Mouse (Mus musculus) MEL (cell line): ENCODE data around the gene Copg2. TPM values are rescaled to one million over a fixed set of nuclear protein-coding genes. Genes with fewer than 3 reads are reported as not detected.

Source experiments
- DNase-seq: peaks from one replicate; pipeline ENCODE4 v3.0.0; 2011; ENCODE audit warnings: low read depth, low spot score
- H3K27ac ChIP-seq: 2 replicates; pipeline ENCODE4 v1.5.1; 2012; ENCODE audit warnings: low read depth, mild to moderate bottlenecking, control low read depth, low read length, moderate library complexity; ENCODE audit not compliant: control insufficient read depth
- H3K27me3 ChIP-seq, 2 experiments: fragments of 150-350 bp in 1 of 2; sonication (generic) in 1 of 2; 2 replicates each; pipeline ENCODE4 v1.6.1; 2012; ENCODE audit warnings: low read length in 2 of 2, mild to moderate bottlenecking in 2 of 2, improper control_type of control experiment in 1 of 2, moderate library complexity in 1 of 2; ENCODE audit not compliant: insufficient read depth in 2 of 2, control insufficient read depth in 1 of 2
- H3K36me3 ChIP-seq, 2 experiments: 2 replicates each; pipeline ENCODE4 v1.6.1; 2012 to 2014; ENCODE audit warnings: low read length in 2 of 2, improper control_type of control experiment in 1 of 2, inconsistent platforms in 1 of 2, mild to moderate bottlenecking in 1 of 2; ENCODE audit not compliant: insufficient read depth in 2 of 2, control insufficient read depth in 1 of 2
- H3K4me1 ChIP-seq, 2 experiments: fragments of 150-350 bp in 1 of 2; sonication (generic) in 1 of 2; 2 replicates each; pipeline ENCODE4 v1.6.1; 2012; ENCODE audit warnings: low read length in 2 of 2, improper control_type of control experiment in 1 of 2, mild to moderate bottlenecking in 1 of 2; ENCODE audit not compliant: insufficient read depth in 2 of 2, control insufficient read depth in 1 of 2
- H3K4me3 ChIP-seq, 2 experiments: fragments of 150-350 bp in 1 of 2; sonication (generic) in 1 of 2; 2 replicates each; pipeline ENCODE4 v1.5.1; 2012; ENCODE audit warnings: low read depth in 2 of 2, low read length in 2 of 2, mild to moderate bottlenecking in 2 of 2, moderate library complexity in 2 of 2, control low read depth in 1 of 2, improper control_type of control experiment in 1 of 2; ENCODE audit not compliant: control insufficient read depth in 1 of 2, insufficient read depth in 1 of 2
- H3K79me2 ChIP-seq: 2 replicates; pipeline ENCODE4 v1.6.1; 2012; ENCODE audit warnings: mild to moderate bottlenecking, low read length, moderate library complexity; ENCODE audit not compliant: control insufficient read depth, poor library complexity, insufficient read depth
- H3K9ac ChIP-seq: 2 replicates; pipeline ENCODE4 v1.6.1; 2012; ENCODE audit warnings: low read depth, mild to moderate bottlenecking, control low read depth, low read length, moderate library complexity; ENCODE audit not compliant: control insufficient read depth, poor library complexity, severe bottlenecking
- H3K9me3 ChIP-seq: fragments of 150-350 bp; sonication (generic); replicated peaks from 2 replicates; pipeline ENCODE4 v1.6.1; 2012; ENCODE audit warnings: mild to moderate bottlenecking, low read length, improper control_type of control experiment, moderate library complexity; ENCODE audit not compliant: insufficient read depth
- CTCF ChIP-seq, 3 experiments: IDR thresholded peaks in 2 of 3; conservative IDR thresholded peaks in 1 of 3; 2 replicates each; pipeline ENCODE4 v1.5.1; 2011 to 2012; ENCODE audit warnings: low read length in 3 of 3, low read depth in 2 of 3, mild to moderate bottlenecking in 2 of 3, improper control_type of control experiment in 1 of 3, inconsistent platforms in 1 of 3, mixed read lengths in 1 of 3, moderate library complexity in 1 of 3; ENCODE audit not compliant: control insufficient read depth in 1 of 3, insufficient read depth in 1 of 3, poor library complexity in 1 of 3, severe bottlenecking in 1 of 3
- E2F4 ChIP-seq: IDR thresholded peaks from 2 replicates; pipeline ENCODE4 v1.6.1; 2011; ENCODE audit warnings: low read depth, low read length, improper control_type of control experiment, borderline replicate concordance
- ELF1 ChIP-seq: IDR thresholded peaks from 2 replicates; pipeline ENCODE4 v1.6.1; 2014; ENCODE audit warnings: low read depth, mild to moderate bottlenecking, inconsistent platforms, low read length, improper control_type of control experiment, moderate library complexity
- EP300 ChIP-seq, 2 experiments: IDR thresholded peaks; 2 replicates each; pipeline ENCODE4 v1.6.1; 2011; ENCODE audit warnings: improper control_type of control experiment in 2 of 2, low read length in 2 of 2, low read depth in 1 of 2, mild to moderate bottlenecking in 1 of 2
- GATA1 ChIP-seq: IDR thresholded peaks from 2 replicates; pipeline ENCODE4 v1.6.1; 2011; ENCODE audit warnings: low read depth, low read length, improper control_type of control experiment
- MAZ ChIP-seq: IDR thresholded peaks from 2 replicates; pipeline ENCODE4 v1.6.1; 2012; ENCODE audit warnings: low read depth, mild to moderate bottlenecking, inconsistent platforms, low read length, improper control_type of control experiment
- MEF2A ChIP-seq: IDR thresholded peaks from 2 replicates; pipeline ENCODE4 v1.6.1; 2014; ENCODE audit warnings: low read depth, mild to moderate bottlenecking, inconsistent platforms, low read length, improper control_type of control experiment; ENCODE audit not compliant: poor library complexity, insufficient replicate concordance, severe bottlenecking; ENCODE audit errors: extremely low read depth
- MYB ChIP-seq: IDR thresholded peaks from 2 replicates; pipeline ENCODE4 v1.6.1; 2011; ENCODE audit warnings: mild to moderate bottlenecking, low read depth, low read length, improper control_type of control experiment
- NELFE ChIP-seq: IDR thresholded peaks from 2 replicates; pipeline ENCODE4 v1.6.1; 2011; ENCODE audit warnings: low read depth, low read length, improper control_type of control experiment
- NRF1 ChIP-seq: IDR thresholded peaks from 2 replicates; pipeline ENCODE4 v1.6.1; 2014; ENCODE audit warnings: low read depth, mild to moderate bottlenecking, inconsistent platforms, low read length, improper control_type of control experiment, moderate library complexity; ENCODE audit not compliant: poor library complexity, insufficient read depth, severe bottlenecking
- POLR2A ChIP-seq, 2 experiments: IDR thresholded peaks; 2 replicates each; pipeline ENCODE4 v1.6.1; 2011 to 2012; ENCODE audit warnings: low read length in 2 of 2, mild to moderate bottlenecking in 2 of 2, control low read depth in 1 of 2, improper control_type of control experiment in 1 of 2, low read depth in 1 of 2, moderate library complexity in 1 of 2; ENCODE audit not compliant: control insufficient read depth in 1 of 2, insufficient read depth in 1 of 2, poor library complexity in 1 of 2
- POLR2AphosphoS2 ChIP-seq: IDR thresholded peaks from 2 replicates; pipeline ENCODE4 v1.6.1; 2011; ENCODE audit warnings: low read length, improper control_type of control experiment
- POLR2AphosphoS5 ChIP-seq: IDR thresholded peaks from 2 replicates; pipeline ENCODE4 v1.6.1; 2012; ENCODE audit warnings: low read depth, borderline replicate concordance, mild to moderate bottlenecking, inconsistent platforms, low read length, moderate library complexity, mixed read lengths
- RAD21 ChIP-seq: IDR thresholded peaks from 2 replicates; pipeline ENCODE4 v1.6.1; 2011; ENCODE audit warnings: mild to moderate bottlenecking, low read depth, low read length, improper control_type of control experiment
- RCOR1 ChIP-seq: IDR thresholded peaks from 2 replicates; pipeline ENCODE4 v1.6.1; 2012; ENCODE audit warnings: low read depth, mild to moderate bottlenecking, inconsistent platforms, low read length, improper control_type of control experiment
- TAL1 ChIP-seq: IDR thresholded peaks from 2 replicates; pipeline ENCODE4 v1.6.1; 2012; ENCODE audit warnings: mild to moderate bottlenecking, inconsistent platforms, low read length, moderate library complexity, mixed read lengths
- UBTF ChIP-seq: IDR thresholded peaks from 2 replicates; pipeline ENCODE4 v1.6.1; 2012; ENCODE audit warnings: low read depth, mild to moderate bottlenecking, inconsistent platforms, low read length, improper control_type of control experiment, moderate library complexity, borderline replicate concordance; ENCODE audit not compliant: insufficient read depth
- ZNF384 ChIP-seq: IDR thresholded peaks from 2 replicates; pipeline ENCODE4 v1.6.1; 2012; ENCODE audit warnings: low read depth, mild to moderate bottlenecking, inconsistent platforms, low read length, improper control_type of control experiment
- polyA plus RNA-seq, 2 experiments: library from polyadenylated mRNA; stranded (reverse) in 1 of 2; unstranded in 1 of 2; fragments of >175 nt in 1 of 2; fragments of >200 nt in 1 of 2; gene quantifications; 2 replicates each; pipeline versions ENCODE4 v1.2.1 to v1.2.4; 2012; ENCODE audit warnings: low replicate concordance in 2 of 2, low read depth in 1 of 2; ENCODE audit not compliant: insufficient read length in 2 of 2, insufficient read depth in 1 of 2, missing spikeins in 1 of 2
- total RNA-seq: library from RNA; depleted of rRNA; stranded (reverse); fragments of 300-350 nt; gene quantifications from 2 replicates; pipeline ENCODE4 v1.2.3, GENCODE M21; 2012

The Copg2 gene
- total and polyA plus RNA-seq, 3 experiments = 14.8 to 20.3 TPM; not detected in 1

DNA sequence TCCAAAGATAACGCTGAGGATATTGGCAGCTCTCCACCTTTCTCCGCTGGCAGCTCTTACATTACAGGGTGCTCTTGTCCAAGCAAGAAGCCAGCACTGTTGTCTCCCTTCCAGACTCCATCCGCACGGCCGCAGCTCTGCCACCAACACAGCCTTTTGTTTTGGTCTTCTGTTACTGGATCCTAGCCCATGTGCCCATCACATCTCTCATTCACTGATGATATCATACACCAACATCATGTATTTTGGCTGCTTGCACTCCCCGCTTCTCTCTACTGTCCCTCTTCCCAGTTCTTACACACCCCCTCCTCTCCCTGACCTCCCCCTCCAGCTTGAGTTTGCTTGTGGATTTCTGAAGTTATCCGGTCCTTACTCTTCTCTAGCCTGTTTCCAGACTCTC is 179.8 kb downstream of the Copg2 start:
- no peak for DNase-seq
- Histone ChIP-seq H3K27me3 (no peaks in the 10 kb centered on the region), H3K79me2 (no peaks in the 10 kb centered on the region), H3K9ac (no peak overlapping the region)
- TF ChIP-seq NELFE = no peak
- TF ChIP-seq, all 39 proteins: peak for 0
- H3K9me3 ChIP-seq = no peaks in the 10 kb centered on the region
- peaks cover 0 to 17% of the 10 kb centered on the region in 2 experiments; a peak in 2 of 4 replicates for H3K36me3 ChIP-seq
- no peak overlapping the region for H3K27ac ChIP-seq
- no peak overlapping the region for H3K4me3 ChIP-seq
- peaks cover 6 to 15% of the 10 kb centered on the region in 2 experiments for H3K4me1 ChIP-seq

DNA sequence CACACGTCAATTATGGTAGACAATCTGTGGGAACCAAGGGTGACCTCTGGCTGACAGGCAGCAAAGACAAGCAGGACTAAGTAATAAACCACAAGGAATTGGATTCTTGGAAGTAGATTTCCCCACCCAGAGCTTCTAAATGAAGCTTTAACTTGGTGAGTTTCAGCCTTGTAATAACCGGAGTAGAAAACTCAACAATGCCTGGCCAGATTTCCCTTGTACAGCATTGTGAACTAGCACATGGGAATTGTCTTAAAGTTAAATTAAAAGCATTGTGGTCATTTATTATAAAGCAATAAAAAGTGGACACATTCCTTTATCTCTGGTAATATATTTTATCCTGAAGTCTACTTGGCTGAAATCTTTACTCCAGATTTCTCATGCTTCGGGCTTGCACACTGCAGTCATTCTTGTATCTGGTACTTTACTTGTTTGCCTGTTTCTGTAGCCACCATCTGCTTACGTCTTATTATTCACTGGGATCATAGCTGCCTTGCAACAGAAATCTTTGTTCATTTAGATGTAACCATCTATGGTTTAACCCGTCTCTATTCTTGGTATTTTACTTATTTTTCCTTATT is 181.6 kb downstream of the Copg2 start:
- DNase-seq = no peak
- no peak overlapping the region for H3K4me3 ChIP-seq
- no peak overlapping the region for H3K27ac ChIP-seq
- H3K36me3 ChIP-seq = peaks cover 0 to 26% of the 10 kb centered on the region in 2 experiments; a peak in 2 of 4 replicates
- TF ChIP-seq POLR2A (IDR thresholded peaks at IDR 0.05; ENCODE audit: control insufficient read depth in 1 of 2, insufficient read depth in 1 of 2, low read depth in 1 of 2, low read length in 2 of 2, poor library complexity in 1 of 2) (no peak), NELFE (no peak), MEF2A (no peak)
- H3K27me3 ChIP-seq = no peaks in the 10 kb centered on the region
- no peaks in the 10 kb centered on the region for H3K79me2 ChIP-seq
- no peak overlapping the region for H3K9ac ChIP-seq
- no peaks in the 10 kb centered on the region for H3K9me3 ChIP-seq
- H3K4me1 ChIP-seq = peaks cover 12 to 26% of the 10 kb centered on the region in 2 experiments

DNA sequence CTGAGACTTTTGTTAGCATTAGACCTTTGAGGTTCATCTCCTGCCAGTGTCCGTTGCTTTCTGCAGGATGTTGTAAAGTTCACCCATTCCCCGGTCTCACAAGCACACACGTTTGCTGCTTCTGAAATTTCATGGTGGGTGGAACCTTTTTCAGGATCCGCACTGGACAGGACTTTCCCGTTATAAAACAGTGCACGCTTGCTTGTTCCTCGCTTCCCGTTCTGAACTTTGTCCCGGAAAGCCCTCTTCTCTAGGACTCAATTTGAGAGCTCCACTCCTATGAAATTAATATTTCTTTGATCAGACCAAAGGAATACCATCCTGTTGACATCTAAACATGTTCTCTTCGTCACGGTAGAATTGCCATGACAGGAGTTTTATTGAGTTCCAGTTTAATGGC is 182.7 kb downstream of the Copg2 start:
- no peak overlapping the region; a peak in 1 of 4 replicates for H3K4me3 ChIP-seq
- peaks cover 12 to 26% of the 10 kb centered on the region in 2 experiments for H3K4me1 ChIP-seq
- H3K9ac ChIP-seq = no peak overlapping the region
- peaks cover 0 to 26% of the 10 kb centered on the region in 2 experiments; a peak in 2 of 4 replicates for H3K36me3 ChIP-seq
- no peak for DNase-seq
- H3K27me3 ChIP-seq = no peaks in the 10 kb centered on the region
- H3K9me3 ChIP-seq = no peaks in the 10 kb centered on the region
- H3K79me2 ChIP-seq = no peaks in the 10 kb centered on the region
- H3K27ac ChIP-seq = peak overlapping the region; percentile 49
- TF ChIP-seq POLR2AphosphoS5 (no peak), RAD21 (no peak), E2F4 (no peak)
- TF ChIP-seq, all 39 proteins: peak for 0

DNA sequence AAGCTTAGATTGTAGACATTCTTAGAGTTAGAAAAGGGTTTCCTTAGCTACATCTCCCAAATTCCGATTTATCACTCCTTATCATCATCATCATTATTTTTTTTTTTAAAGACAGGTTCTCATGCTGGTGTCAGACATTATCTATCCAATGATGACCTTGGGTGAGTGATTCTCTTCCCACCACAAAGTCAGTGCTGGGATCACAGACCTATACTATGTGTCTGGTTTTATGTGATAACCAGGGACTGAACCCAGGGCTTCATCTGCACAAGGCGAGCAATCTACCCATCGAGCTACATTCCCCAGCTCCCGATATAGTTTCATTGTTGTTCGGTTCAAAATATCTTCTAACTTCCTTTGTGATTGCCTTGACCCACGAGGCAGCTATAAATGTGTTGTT is 183.1 kb downstream of the Copg2 start:
- Histone ChIP-seq H3K9me3 (no peaks in the 10 kb centered on the region), H3K4me1 (peaks cover 12 to 26% of the 10 kb centered on the region in 2 experiments), H3K27me3 (no peaks in the 10 kb centered on the region), H3K27ac (peak overlapping the region; percentile 49), H3K79me2 (no peaks in the 10 kb centered on the region), H3K36me3 (peaks cover 0 to 26% of the 10 kb centered on the region in 2 experiments; a peak in 2 of 4 replicates), H3K4me3 (peak overlapping the region in 1 of 2 experiments; percentile 15; a peak in 2 of 4 replicates), H3K9ac (no peak overlapping the region)
- DNase-seq = peak; percentile 54
- TF ChIP-seq TAL1 (peak; percentile 72), ELF1 (no peak), CTCF (IDR thresholded peaks at IDR 0.05 in 2 of 3, conservative IDR thresholded peaks at IDR 0.05 in 1 of 3; ENCODE audit: control insufficient read depth in 1 of 3, insufficient read depth in 1 of 3, low read depth in 2 of 3, low read length in 3 of 3, poor library complexity in 1 of 3, severe bottlenecking in 1 of 3) (no peak), MYB (no peak), UBTF (no peak), EP300 (IDR thresholded peaks at IDR 0.05; ENCODE audit: low read depth in 1 of 2, low read length in 2 of 2) (peak; percentile 46 to 68; a peak in 3 of 4 replicates), ZNF384 (peak; percentile 80), MAZ (no peak), GATA1 (peak; percentile 64), POLR2AphosphoS5 (no peak), NRF1 (no peak), POLR2AphosphoS2 (no peak), RCOR1 (peak; percentile 63), POLR2A (IDR thresholded peaks at IDR 0.05; ENCODE audit: control insufficient read depth in 1 of 2, insufficient read depth in 1 of 2, low read depth in 1 of 2, low read length in 2 of 2, poor library complexity in 1 of 2) (no peak)
